Mouse (Mus musculus) forebrain, embryonic 16.5 days (tissue): ENCODE data around the gene Lcat. TPM values are rescaled to one million over a fixed set of nuclear protein-coding genes. Genes with fewer than 3 reads are reported as not detected.

Experiments used
- ATAC-seq: fragments of 200-750 bp; cut with Nextera tagmentation; 2 replicates; pipeline ENCODE4 v1.8.0; 2017; ENCODE audit warnings: mild to moderate bottlenecking, moderate library complexity
- H3K27ac ChIP-seq: fragments of 300-500 bp; sonication (generic); 2 replicates; pipeline ENCODE4 v1.5.1; 2014; ENCODE audit warnings: low read length, control low read depth
- H3K27me3 ChIP-seq: fragments of 300-500 bp; sonication (generic); replicated peaks from 2 replicates; pipeline ENCODE4 v1.6.1; 2014; ENCODE audit warnings: low read length; ENCODE audit not compliant: control insufficient read depth, insufficient read depth
- H3K36me3 ChIP-seq: fragments of 300-500 bp; sonication (generic); 2 replicates; pipeline ENCODE4 v1.6.1; 2014; ENCODE audit not compliant: control insufficient read depth, insufficient read depth
- H3K4me1 ChIP-seq: fragments of 300-500 bp; sonication (generic); replicated peaks from 2 replicates; pipeline ENCODE4 v1.6.1; 2014; ENCODE audit warnings: low read length; ENCODE audit not compliant: control insufficient read depth, insufficient read depth
- H3K4me2 ChIP-seq: fragments of 300-500 bp; sonication (generic); 2 replicates; pipeline ENCODE4 v1.6.1; 2014; ENCODE audit warnings: mild to moderate bottlenecking, low read length, control low read depth
- H3K4me3 ChIP-seq: fragments of 300-500 bp; sonication (generic); replicated peaks from 2 replicates; pipeline ENCODE4 v1.5.1; 2014; ENCODE audit warnings: mild to moderate bottlenecking, low read length, control low read depth
- H3K9ac ChIP-seq: fragments of 300-500 bp; sonication (generic); replicated peaks from 2 replicates; pipeline ENCODE4 v1.6.1; 2014; ENCODE audit warnings: low read depth, low read length, control low read depth
- H3K9me3 ChIP-seq: fragments of 300-500 bp; sonication (generic); 2 replicates; pipeline ENCODE4 v1.6.1; 2016; ENCODE audit warnings: low read length; ENCODE audit not compliant: control insufficient read depth
- WGBS: fragments of 180-500 bp; shearing (Covaris S2); extraction: QIAGEN DNeasy Blood & Tissue Kit; methylation state at CpG from one replicate; pipeline ENCODE4 v1.1.7; 2014; 5-methylcytosine and 5-hydroxymethylcytosine counted together
- microRNA-seq: library from miRNA; unstranded; fragments of <30 nt; microRNA quantifications from one replicate; pipeline ENCODE4, GENCODE M21; 2017
- polyA plus RNA-seq: library from polyadenylated mRNA; unstranded; fragments of >200 nt; fragmentation: Nextera tagmentation; extraction: Ambion mirVana; gene quantifications from 2 replicates; pipeline ENCODE4 v1.2.1, GENCODE M21; 2015

Lcat gene
- polyA plus RNA-seq, 1 experiment from 2014 or later, result 0.67 TPM

GRCm38 (mm10) chr8:105900180-105900940 lies 42.8 kb downstream of the Lcat start, which contains the start of gene Pskh1:
TSS of gene Pskh1 (plus strand) at chr8:105900441.
- Histone ChIP-seq H3K9me3 (no peaks in the 10 kb centered on the region), H3K27ac (peak within 1 kb of the TSS; percentile 75), H3K36me3 (no peaks in the 10 kb centered on the region), H3K4me3 (peak within 1 kb of the TSS; percentile 95), H3K4me2 (peak within 1 kb of the TSS; percentile 92), H3K27me3 (no peaks in the 10 kb centered on the region), H3K9ac (peak within 1 kb of the TSS; percentile 99), H3K4me1 (peaks cover 9% of the 10 kb centered on the region)
- WGBS, result 0% methylated on average over 68 of the region's 68 CpGs
- ATAC-seq, result peak; percentile 95

GRCm38 (mm10) chr8:105897801-105898480 lies 45.2 kb downstream of the Lcat start:
- ATAC-seq, result no peak

GRCm38 (mm10) chr8:105893339-105893738 lies 49.8 kb downstream of the Lcat start, which contains the start of gene Nrn1l:
TSS of gene Nrn1l (plus strand) at chr8:105893567.
- no peak within 1 kb of the TSS for H3K4me3 ChIP-seq
- H3K4me1 ChIP-seq, result peaks cover 3% of the 10 kb centered on the region; the same call in 1 of the 2 replicates
- H3K36me3 ChIP-seq, result peaks cover 27% of the 10 kb centered on the region
- H3K9ac ChIP-seq, result no peak within 1 kb of the TSS
- WGBS, result 3% methylated on average over 11 of the region's 11 CpGs
- H3K27me3 ChIP-seq, result no peaks in the 10 kb centered on the region
- H3K9me3 ChIP-seq, result no peaks in the 10 kb centered on the region
- no peak within 1 kb of the TSS for H3K4me2 ChIP-seq
- ATAC-seq, result peak; percentile 87
- no peak within 1 kb of the TSS for H3K27ac ChIP-seq

More at GRCm38 (mm10) chr8:105897801-105898480, 45.2 kb downstream of the Lcat start:
- no peaks in the 10 kb centered on the region for H3K27me3 ChIP-seq
- no peaks in the 10 kb centered on the region for H3K36me3 ChIP-seq
- H3K4me1 ChIP-seq, result peaks cover 12% of the 10 kb centered on the region
- no peaks in the 10 kb centered on the region for H3K9me3 ChIP-seq
- no peak overlapping the region for H3K4me2 ChIP-seq
- WGBS, result 74% methylated on average over 9 of the region's 9 CpGs
- H3K9ac ChIP-seq, result no peak overlapping the region
- H3K4me3 ChIP-seq, result no peak overlapping the region
- no peak overlapping the region for H3K27ac ChIP-seq

GRCm38 (mm10) chr8:105892432-105892831 lies 50.8 kb downstream of the Lcat start:
- H3K36me3 ChIP-seq, result peaks cover 33% of the 10 kb centered on the region

GRCm38 (mm10) chr8:105890870-105891269 lies 52.3 kb downstream of the Lcat start:
- Histone ChIP-seq H3K9me3 (no peaks in the 10 kb centered on the region), H3K36me3 (peaks cover 47% of the 10 kb centered on the region), H3K4me3 (no peak overlapping the region), H3K4me1 (peaks cover 3% of the 10 kb centered on the region; the same call in 1 of the 2 replicates), H3K4me2 (no peak overlapping the region), H3K9ac (no peak overlapping the region), H3K27ac (no peak overlapping the region), H3K27me3 (no peaks in the 10 kb centered on the region)
- 90% methylated on average over 6 of the region's 6 CpGs for WGBS
- ATAC-seq, result no peak

More at GRCm38 (mm10) chr8:105892432-105892831, 50.8 kb downstream of the Lcat start:
- Histone ChIP-seq H3K27ac (no peak overlapping the region), H3K9ac (no peak overlapping the region), H3K4me3 (no peak overlapping the region), H3K4me1 (peaks cover 3% of the 10 kb centered on the region; the same call in 1 of the 2 replicates), H3K4me2 (no peak overlapping the region), H3K9me3 (no peaks in the 10 kb centered on the region), H3K27me3 (no peaks in the 10 kb centered on the region)
- ATAC-seq, result no peak
- WGBS, result 92% methylated on average over 6 of the region's 6 CpGs

- no peaks in the 10 kb centered on the region for H3K9me3 ChIP-seq
- no peak overlapping the region for H3K4me3 ChIP-seq
- no peaks in the 10 kb centered on the region for H3K27me3 ChIP-seq
- no peak overlapping the region for H3K4me2 ChIP-seq
- ATAC-seq, result no peak
- H3K36me3 ChIP-seq, result peaks cover 55% of the 10 kb centered on the region
- WGBS, result 84% methylated on average over 12 of the region's 12 CpGs
- no peak overlapping the region for H3K9ac ChIP-seq
- H3K27ac ChIP-seq, result no peak overlapping the region
- H3K4me1 ChIP-seq, result peaks cover 3% of the 10 kb centered on the region; the same call in 1 of the 2 replicates
Observed at GRCm38 (mm10) chr8:105889756-105890465, 53.3 kb downstream of the Lcat start.

Small RNA genes within 50 kb of the gene (microRNA-seq; reads per million reads assigned to microRNA genes)
- not detected for gene Mir7074

Other genes starting within 250 kb of the Lcat start
- 105 and 106 TPM in 2 replicates for gene Acd, start 242.3 kb downstream of the Lcat start, polyA plus RNA-seq
- gene Pard6a, start 242.2 kb downstream of the Lcat start, polyA plus RNA-seq, result 45.4 and 50.0 TPM in 2 replicates
- 0.22 and 0.32 TPM in 2 replicates for gene 4933405L10Rik, start 235.7 kb downstream of the Lcat start, polyA plus RNA-seq
- gene Enkd1, start 235.2 kb downstream of the Lcat start, polyA plus RNA-seq, result 16.3 and 19.6 TPM in 2 replicates
- gene Gfod2, start 184.7 kb downstream of the Lcat start, polyA plus RNA-seq, result 74.2 and 83.3 TPM in 2 replicates
- 11.3 and 13.1 TPM in 2 replicates for gene Ranbp10, start 116.0 kb downstream of the Lcat start, polyA plus RNA-seq
- 0.67 and 0.93 TPM in 2 replicates for gene Tsnaxip1, start 115.7 kb downstream of the Lcat start, polyA plus RNA-seq
- gene Cenpt, start 90.1 kb downstream of the Lcat start, polyA plus RNA-seq, result 66.0 and 69.8 TPM in 2 replicates
- 63.8 and 69.2 TPM in 2 replicates for gene Thap11, start 88.2 kb downstream of the Lcat start, polyA plus RNA-seq
- 172 and 176 TPM in 2 replicates for gene Nutf2, start 82.8 kb downstream of the Lcat start, polyA plus RNA-seq
- gene Edc4, start 62.5 kb downstream of the Lcat start, polyA plus RNA-seq, result 59.8 and 65.1 TPM in 2 replicates
- gene Nrn1l, start 49.8 kb downstream of the Lcat start, polyA plus RNA-seq, result 0.51 and 0.73 TPM in 2 replicates
- 10.5 and 10.7 TPM in 2 replicates for gene Pskh1, start 42.9 kb downstream of the Lcat start, polyA plus RNA-seq
- gene Ctrl, start 9.5 kb downstream of the Lcat start, polyA plus RNA-seq, result 1.9 and 2.6 TPM in 2 replicates
- 30.5 and 44.8 TPM in 2 replicates for gene Psmb10, start 4.9 kb downstream of the Lcat start, polyA plus RNA-seq
- gene Slc12a4, start 22.7 kb upstream of the Lcat start, polyA plus RNA-seq, result 12.5 and 13.9 TPM in 2 replicates
- gene Dpep3, start 36.0 kb upstream of the Lcat start, polyA plus RNA-seq, result not detected in 2 replicates
- 22.3 and 25.8 TPM in 2 replicates for gene Dus2, start 48.0 kb upstream of the Lcat start, polyA plus RNA-seq
- not detected in 2 replicates for gene Dpep2nb, start 62.6 kb upstream of the Lcat start, polyA plus RNA-seq
- 20.3 and 22.8 TPM in 2 replicates for gene Ddx28, start 68.5 kb upstream of the Lcat start, polyA plus RNA-seq
- gene Nfatc3, start 115.5 kb upstream of the Lcat start, polyA plus RNA-seq, result 3.2 and 5.3 TPM in 2 replicates
- gene Esrp2, start 193.6 kb upstream of the Lcat start, polyA plus RNA-seq, result 0.37 and 0.42 TPM in 2 replicates
- 18.2 and 20.6 TPM in 2 replicates for gene Pla2g15, start 207.0 kb upstream of the Lcat start, polyA plus RNA-seq
- 49.3 and 58.4 TPM in 2 replicates for gene Slc7a6, start 225.5 kb upstream of the Lcat start, polyA plus RNA-seq